Mouse (Mus musculus): ENCODE data around the gene Zfp595.
A peak's percentile ranks its signal among the peaks of the same experiment; 100 is the strongest.

- TF ChIP-seq CTCF (IDR thresholded peaks at IDR 0.05; ENCODE audit: low read depth, low read length) (peak; percentile 75), POLR2A (IDR thresholded peaks at IDR 0.05; ENCODE audit: insufficient read depth, low read length) (no peak), EP300 (IDR thresholded peaks at IDR 0.05; ENCODE audit: insufficient read depth, low read depth, low read length) (no peak)
Observed at GRCm38 (mm10) chr13:67332019-67332724, at the start of gene Zfp595.
